Mouse (Mus musculus): ENCODE measurements around the gene Clec4n.

- TF ChIP-seq POLR2A (IDR thresholded peaks at IDR 0.05; ENCODE audit: insufficient read depth, low read depth, low read length): no peak
- no peak for TF ChIP-seq CTCF (IDR thresholded peaks at IDR 0.05; ENCODE audit: insufficient read depth, low read depth, low read length)
Observed at GRCm38 (mm10) chr6:123227519-123228166, 2.0 kb upstream of the Clec4n start.

Measured in olfactory bulb, adult 2 months (tissue).